Mouse (Mus musculus) heart, postnatal 14 days (tissue): ENCODE results near the gene Xrcc2. TPM values are rescaled to one million over a fixed set of nuclear protein-coding genes. Genes with fewer than 3 reads are reported as not detected.
A peak's percentile ranks its signal among the peaks of the same experiment; 100 is the strongest.

Experiments
- DNase-seq, 2 experiments: peaks; one replicate each; pipeline ENCODE4 v3.0.0; 2021 to 2022
- intact Hi-C: fragments of 180-260 bp; cut with DNase I; formaldehyde crosslinking; loops from one replicate; pipeline ENCODE4 v1.15.1; 2025
- total RNA-seq, 2 experiments: library from RNA; stranded (reverse); gene quantifications; 2 replicates each; pipeline ENCODE4 v1.2.3; 2021

Xrcc2 gene
- total RNA-seq, 2 experiments from 2014 or later: 5.8 to 6.4 TPM

DNA sequence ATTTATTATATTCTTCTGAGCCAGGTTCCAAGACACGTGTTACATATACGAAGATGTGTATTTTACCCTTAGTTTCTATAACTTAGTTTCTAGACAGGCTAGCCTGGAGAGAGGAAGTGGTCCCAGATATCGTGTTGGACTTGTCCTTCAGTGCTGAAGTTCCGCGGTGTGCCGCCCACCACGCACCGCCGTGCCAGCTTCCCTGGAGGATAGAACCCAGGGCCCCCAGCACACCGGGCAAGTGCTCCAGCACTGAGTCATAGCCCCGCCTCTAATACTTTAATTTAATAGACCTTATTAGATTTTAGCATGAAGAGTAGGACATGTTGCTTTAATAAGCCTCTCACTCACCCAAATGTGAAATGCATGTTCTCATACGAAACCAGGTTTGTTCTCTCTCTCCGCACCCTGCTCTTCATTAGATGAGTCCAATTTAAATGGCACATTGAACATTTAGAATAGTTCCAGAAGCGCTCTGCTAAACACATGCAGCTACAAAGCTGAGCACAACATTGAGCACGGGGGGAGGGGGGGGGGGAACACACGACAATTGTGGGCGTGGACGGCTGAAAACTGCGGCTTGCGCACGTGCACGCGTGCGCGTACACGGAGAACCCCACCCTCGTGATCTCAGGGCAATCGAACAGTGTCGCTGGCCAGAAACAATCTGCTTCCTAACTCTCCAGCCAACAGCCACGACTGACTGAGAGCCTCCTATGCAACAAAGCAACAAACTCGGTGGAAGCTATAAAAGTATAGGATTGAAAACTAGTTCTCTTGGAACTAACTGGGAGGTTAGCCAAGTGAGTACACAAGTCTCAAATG lies 33.7 kb downstream of the Xrcc2 start:
- no peak for DNase-seq
- intact Hi-C loops: no loop called here

DNA sequence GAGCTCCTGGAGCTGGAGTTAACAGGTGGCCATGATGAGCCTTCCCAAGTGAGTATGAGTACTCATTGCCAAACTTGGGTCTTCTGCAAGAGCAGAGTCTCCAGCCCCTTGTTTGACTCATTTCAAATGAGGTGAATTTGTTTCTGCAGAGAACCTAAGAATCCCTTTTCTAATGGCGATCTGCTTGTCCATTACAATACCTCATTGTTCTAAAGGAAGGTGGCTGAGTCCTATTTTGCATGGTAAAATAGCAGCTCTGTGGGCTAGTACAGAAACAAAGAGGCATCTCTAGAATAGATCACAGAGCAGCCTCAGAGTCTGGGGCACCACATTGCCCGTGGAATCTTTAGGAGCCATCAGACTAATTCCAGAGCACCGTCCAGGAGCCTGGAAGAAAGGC lies 34.6 kb downstream of the Xrcc2 start:
- intact Hi-C loops: no loop called here
- no peak for DNase-seq

DNA sequence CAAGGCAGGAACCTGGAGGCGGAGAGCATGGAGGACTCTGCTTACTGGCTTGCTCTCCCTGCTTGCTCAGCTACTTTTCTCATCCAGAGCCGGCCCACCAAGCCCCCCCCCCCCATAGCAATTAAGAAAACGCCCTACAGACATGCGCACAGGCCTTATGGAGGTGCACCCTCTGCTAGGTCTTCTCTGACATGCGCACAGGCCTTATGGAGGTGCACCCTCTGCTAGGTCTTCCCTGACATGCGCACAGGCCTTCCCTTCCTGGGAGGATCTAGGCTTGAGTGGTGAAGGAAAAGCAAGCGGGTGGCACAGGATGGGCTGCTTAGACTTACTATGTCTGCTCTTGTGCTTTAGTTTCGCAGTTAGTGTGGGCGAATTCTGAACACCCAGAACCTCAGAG lies 37.3 kb downstream of the Xrcc2 start:
- intact Hi-C loops: no loop called here
- DNase-seq: no peak

DNA sequence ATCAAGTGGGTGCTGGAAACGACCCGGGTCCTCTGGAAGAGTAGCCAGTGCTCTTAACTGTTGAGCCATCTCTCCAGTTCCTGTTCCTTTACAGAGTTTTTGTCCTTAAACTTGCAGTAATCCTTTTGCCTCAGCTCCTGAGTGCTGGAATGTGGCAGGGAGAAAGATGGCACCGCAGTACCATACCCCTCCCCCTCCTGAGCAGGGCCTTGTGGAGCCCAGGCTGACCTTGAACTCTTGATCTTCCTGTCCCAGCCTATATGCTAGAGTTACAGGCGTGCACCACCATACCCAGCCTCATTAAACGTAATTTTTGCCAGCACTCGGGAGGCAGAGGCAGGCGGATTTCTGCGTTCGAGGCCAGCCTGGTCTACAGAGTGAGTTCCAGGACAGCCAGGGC lies 38.9 kb downstream of the Xrcc2 start:
- intact Hi-C loops: no loop called here

DNA sequence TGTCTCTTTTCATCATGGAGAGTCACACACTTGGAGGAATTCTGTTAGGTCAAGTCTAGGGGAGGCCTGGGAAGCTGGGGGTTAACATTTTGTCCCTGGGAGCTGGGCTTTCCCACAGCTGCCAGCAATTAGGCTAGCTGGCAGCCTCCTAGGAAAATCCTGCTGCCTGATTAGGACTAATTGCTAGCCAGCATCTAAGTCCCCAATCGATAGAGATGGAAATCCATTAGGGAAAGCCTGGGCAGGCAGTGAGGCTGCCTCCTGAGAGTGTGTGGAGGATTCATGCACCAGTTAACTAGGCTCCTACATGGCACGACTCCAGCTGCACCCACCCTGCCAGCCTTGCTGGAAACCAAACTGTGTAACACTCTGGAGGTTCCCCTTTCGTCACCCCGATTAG lies 39.5 kb downstream of the Xrcc2 start:
- DNase-seq: peak in 1 of 2 experiments; percentile 18
- intact Hi-C loops: no loop called here

More for the DNA sequence above, 38.9 kb downstream of the Xrcc2 start:
- DNase-seq: no peak

DNA sequence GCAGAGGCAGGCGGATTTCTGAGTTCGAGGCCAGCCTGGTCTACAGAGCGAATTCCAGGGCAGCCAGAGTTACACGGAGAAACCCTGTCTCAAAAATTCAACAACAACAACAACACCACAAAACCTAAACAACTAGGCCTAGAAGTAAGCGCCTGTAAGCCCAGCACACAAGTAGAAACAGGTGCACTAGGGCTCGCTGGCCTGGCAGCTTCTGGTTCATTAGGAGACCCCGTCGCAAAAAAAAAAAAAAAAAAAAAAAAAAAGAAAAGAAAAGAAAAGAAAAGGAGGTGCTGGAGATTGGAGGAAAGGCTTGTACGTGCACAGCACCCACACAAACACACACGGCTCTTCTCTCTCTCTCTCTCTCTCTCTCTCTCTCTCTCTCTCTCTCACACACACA lies 40.1 kb downstream of the Xrcc2 start:
- DNase-seq: no peak
- intact Hi-C loops: no loop called here

DNA sequence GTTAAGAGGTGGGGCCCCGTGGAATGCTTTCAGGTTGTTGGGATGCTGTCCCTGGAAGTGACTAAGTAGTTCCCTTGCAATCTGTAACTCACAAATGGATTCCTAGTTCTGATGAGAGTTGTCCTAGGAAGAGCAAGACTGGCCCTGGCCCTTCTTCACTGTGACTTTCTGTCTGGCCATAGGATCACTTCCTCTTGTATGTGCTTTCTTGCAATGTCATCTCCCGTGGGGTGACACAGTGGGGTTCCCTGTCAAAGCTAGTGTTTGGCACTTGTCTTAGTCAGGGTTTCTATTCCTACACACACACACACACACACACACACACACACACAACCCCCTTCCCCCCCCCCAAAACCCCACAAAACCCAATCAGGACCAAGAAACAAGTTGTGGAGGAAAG lies 42.5 kb downstream of the Xrcc2 start:
- intact Hi-C loops: no loop called here
- no peak for DNase-seq

DNA sequence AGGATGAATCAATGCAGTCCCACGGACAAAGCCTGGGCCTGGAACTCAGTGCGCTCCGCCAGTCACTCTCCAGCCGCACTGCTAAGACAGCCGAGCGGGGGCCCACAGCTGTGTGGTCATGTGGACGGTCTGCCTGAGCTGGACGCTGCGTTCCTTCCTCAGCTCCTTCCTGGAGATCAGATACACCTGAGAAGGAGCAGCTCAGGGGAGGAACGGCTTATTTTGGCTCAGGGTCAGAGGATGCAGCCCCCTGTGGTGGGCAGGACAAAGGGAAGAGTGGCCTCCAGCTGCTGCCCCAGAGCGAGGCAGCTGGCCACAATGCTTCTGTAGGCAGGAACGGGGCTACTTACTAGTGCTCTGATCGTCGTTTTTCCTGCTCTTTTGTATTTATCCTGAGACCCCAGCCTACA lies 51.0 kb downstream of the Xrcc2 start:
- peak in 1 of 2 experiments; percentile 16 for DNase-seq
- intact Hi-C loops: no loop called here

DNA sequence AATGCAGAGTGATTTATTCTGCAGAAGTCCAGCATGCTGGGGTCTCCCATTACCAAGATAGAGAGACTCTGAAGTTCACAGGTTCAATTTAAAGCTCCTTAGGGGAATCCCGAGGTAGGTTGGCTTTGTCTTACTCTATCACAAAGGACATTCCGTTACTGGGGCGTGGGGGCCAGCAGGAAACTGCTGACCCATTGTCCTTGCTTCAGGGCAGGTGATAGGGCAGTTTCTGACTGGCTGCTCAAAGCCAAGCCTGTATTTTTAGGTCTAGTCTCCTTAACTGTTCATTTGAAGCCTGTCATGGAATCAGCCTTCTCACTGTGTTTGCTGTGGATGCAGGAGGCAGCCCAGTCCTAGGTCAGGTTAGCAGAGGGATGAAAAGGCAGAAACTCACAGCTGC lies 52.2 kb downstream of the Xrcc2 start:
- DNase-seq: no peak
- intact Hi-C loops: no loop called here

DNA sequence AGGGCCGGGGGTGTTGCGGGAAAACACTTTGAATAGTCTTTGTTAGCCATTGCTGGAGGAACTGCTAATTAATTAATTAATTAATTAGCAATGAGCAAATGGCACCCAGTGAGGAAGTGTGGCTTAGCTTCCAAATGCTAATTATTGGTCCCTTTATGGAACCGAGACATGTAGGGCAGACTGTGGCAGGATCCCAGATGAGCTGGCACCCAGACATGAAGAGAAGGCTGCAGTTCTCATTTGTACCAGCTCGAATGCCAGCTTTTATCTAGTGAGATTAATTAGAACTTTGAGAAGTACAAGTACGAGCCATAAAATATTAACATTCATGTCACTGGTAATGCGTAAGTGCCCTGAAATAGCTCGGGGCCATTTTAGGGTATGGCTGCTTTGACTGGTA lies 53.2 kb downstream of the Xrcc2 start:
- peak in 1 of 2 experiments; percentile 14 for DNase-seq
- intact Hi-C loops: no loop called here

DNA sequence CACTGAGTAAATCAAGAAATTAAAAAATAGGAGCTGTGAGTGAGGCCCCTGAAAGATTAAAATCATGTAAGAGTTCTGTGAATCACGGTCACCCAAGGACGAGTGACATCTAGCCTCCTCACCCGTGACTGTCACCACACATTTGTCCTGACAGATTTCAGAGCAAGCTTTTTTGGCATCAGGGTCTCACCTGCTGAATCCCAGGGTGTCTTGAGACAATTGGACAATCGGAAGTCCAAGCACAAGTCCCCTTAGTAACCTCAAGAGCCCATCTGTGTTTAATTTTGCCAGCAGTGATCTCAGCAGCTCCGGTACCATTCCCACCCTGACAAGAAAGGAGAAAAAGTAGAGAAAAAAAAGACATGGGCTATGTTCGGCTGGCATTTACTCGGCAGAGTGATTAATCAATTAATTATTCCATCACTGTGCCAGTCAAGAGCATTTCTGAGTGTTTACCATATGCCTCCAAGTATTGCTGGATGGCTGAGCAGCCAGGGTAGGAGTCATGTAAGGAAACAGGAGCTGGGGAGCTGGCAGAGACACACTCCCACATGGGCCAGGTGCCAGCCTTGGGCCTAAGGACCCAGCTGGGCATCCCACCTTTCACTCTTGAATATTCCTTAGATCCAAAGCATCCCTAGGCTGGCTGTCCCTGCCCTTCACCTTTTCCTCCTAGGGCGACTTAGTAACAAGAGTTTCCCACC lies 59.8 kb downstream of the Xrcc2 start:
- intact Hi-C loops: no loop called here
- DNase-seq: no peak

DNA sequence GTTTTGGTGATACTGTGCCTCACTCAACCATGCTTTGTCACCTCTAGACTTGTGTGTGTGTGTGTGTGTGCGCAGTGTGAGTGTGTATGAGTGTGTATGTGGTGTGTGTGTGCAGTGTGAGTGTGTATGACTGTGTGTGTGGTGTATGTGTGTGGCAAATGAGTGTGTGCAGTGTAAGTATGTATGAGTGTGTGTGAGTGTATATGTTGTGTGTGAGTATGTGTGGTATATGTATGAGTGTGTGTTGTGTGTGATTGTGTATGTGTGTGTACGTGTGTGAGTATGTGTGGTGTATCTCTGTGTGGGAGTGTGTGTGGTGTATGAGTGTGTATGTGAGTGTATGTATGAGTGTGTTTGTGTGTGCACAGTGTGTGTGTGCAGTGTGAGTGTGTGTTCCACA lies 61.1 kb downstream of the Xrcc2 start:
- no peak for DNase-seq

DNA sequence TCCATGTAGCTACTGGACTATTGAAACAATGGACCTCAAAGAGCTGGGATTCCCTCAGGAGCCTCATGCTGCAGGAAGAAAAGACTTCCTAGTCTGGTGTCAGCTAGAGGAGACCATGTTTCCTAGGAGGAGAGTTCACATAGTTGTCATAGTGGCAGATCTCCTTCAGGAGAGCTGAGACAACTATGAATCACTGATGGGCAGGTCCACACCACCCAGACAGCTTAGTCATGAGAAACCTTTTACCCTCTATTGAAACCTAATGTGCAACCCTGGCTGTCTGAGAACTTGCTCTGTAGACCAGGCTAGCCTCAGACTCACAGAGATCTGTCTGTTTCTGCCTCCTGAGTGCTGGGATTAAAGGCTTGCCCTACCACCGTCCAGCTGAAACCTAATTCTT lies 62.9 kb downstream of the Xrcc2 start:
- DNase-seq: no peak
- intact Hi-C loops: no loop called here

More for the DNA sequence above, 61.1 kb downstream of the Xrcc2 start:
- intact Hi-C loops: no loop called here

Other genes starting within 250 kb of the Xrcc2 start
- 10 to 100 TPM; 47.8 to 49.4 TPM for gene Kmt2c, start 207.0 kb downstream of the Xrcc2 start, total RNA-seq
- under 1 TPM; 0.14 to 0.17 TPM for gene Cct8l1, start 189.8 kb downstream of the Xrcc2 start, total RNA-seq
- 10 to 100 TPM; 23.3 to 26.7 TPM for gene Actr3b, start 54.2 kb upstream of the Xrcc2 start, total RNA-seq
- gene Gm21663, start 236.6 kb upstream of the Xrcc2 start, total RNA-seq: not detected
- gene Gm21671, start 248.6 kb upstream of the Xrcc2 start, total RNA-seq: not detected